Mouse (Mus musculus) lung, postnatal 0 days (tissue): Measurements from ENCODE around the gene Cldn12. TPM values are rescaled to one million over a fixed set of nuclear protein-coding genes. Genes with fewer than 3 reads are reported as not detected.

Source experiments
- ATAC-seq: fragments of 200-750 bp; cut with Nextera tagmentation; 2 replicates; pipeline ENCODE4 v1.8.0; 2017; ENCODE audit warnings: moderate library complexity
- DNase-seq: peaks from one replicate; pipeline ENCODE4 v3.0.0-alpha.2; 2016; ENCODE audit warnings: low spot score
- H3K27ac ChIP-seq: fragments of 300-500 bp; sonication (generic); 2 replicates; pipeline ENCODE4 v1.5.1; 2014; ENCODE audit warnings: antibody characterized with exemption, mild to moderate bottlenecking, low read length, mixed read lengths
- H3K27me3 ChIP-seq: fragments of 300-500 bp; sonication (generic); replicated peaks from 2 replicates; pipeline ENCODE4 v1.6.1; 2014; ENCODE audit warnings: low read length, mixed read lengths; ENCODE audit not compliant: insufficient read depth
- H3K36me3 ChIP-seq: fragments of 300-500 bp; sonication (generic); 2 replicates; pipeline ENCODE4 v1.6.1; 2014; ENCODE audit warnings: low read length, mixed read lengths; ENCODE audit not compliant: insufficient read depth
- H3K4me1 ChIP-seq: fragments of 300-500 bp; sonication (generic); 2 replicates; pipeline ENCODE4 v1.6.1; 2014; ENCODE audit warnings: antibody characterized with exemption, low read depth, low read length, mixed read lengths; ENCODE audit not compliant: insufficient read depth
- H3K4me2 ChIP-seq: fragments of 300-500 bp; sonication (generic); replicated peaks from 2 replicates; pipeline ENCODE4 v1.6.1; 2014; ENCODE audit warnings: low read depth, mild to moderate bottlenecking, low read length, moderate library complexity, mixed read lengths
- H3K4me3 ChIP-seq: fragments of 300-500 bp; sonication (generic); 2 replicates; pipeline ENCODE4 v1.5.1; 2014; ENCODE audit warnings: low read depth, low read length
- H3K9ac ChIP-seq: fragments of 300-500 bp; sonication (generic); replicated peaks from 2 replicates; pipeline ENCODE4 v1.6.1; 2014; ENCODE audit warnings: low read depth, mild to moderate bottlenecking
- H3K9me3 ChIP-seq: fragments of 300-500 bp; sonication (generic); 2 replicates; pipeline ENCODE4 v1.6.1; 2016; ENCODE audit warnings: low read length, mixed read lengths
- CTCF ChIP-seq: IDR thresholded peaks from 2 replicates; pipeline ENCODE4 v1.5.1; 2016; ENCODE audit warnings: antibody characterized with exemption, mild to moderate bottlenecking
- EP300 ChIP-seq: IDR thresholded peaks from 2 replicates; pipeline ENCODE4 v1.6.1; 2016; ENCODE audit warnings: antibody characterized with exemption, mild to moderate bottlenecking, control low read depth
- WGBS: fragments of 180-500 bp; shearing (Covaris S2); extraction: QIAGEN DNeasy Blood & Tissue Kit; methylation state at CpG from one replicate; pipeline ENCODE4 v1.1.7; 2014; 5-methylcytosine and 5-hydroxymethylcytosine counted together
- polyA plus RNA-seq: library from polyadenylated mRNA; unstranded; fragments of >200 nt; fragmentation: Nextera tagmentation; extraction: Ambion mirVana; gene quantifications from 2 replicates; pipeline ENCODE4 v1.2.1, GENCODE M21; 2015

Cldn12 gene
- 12.8 and 15.1 TPM in 2 replicates for polyA plus RNA-seq

DNA sequence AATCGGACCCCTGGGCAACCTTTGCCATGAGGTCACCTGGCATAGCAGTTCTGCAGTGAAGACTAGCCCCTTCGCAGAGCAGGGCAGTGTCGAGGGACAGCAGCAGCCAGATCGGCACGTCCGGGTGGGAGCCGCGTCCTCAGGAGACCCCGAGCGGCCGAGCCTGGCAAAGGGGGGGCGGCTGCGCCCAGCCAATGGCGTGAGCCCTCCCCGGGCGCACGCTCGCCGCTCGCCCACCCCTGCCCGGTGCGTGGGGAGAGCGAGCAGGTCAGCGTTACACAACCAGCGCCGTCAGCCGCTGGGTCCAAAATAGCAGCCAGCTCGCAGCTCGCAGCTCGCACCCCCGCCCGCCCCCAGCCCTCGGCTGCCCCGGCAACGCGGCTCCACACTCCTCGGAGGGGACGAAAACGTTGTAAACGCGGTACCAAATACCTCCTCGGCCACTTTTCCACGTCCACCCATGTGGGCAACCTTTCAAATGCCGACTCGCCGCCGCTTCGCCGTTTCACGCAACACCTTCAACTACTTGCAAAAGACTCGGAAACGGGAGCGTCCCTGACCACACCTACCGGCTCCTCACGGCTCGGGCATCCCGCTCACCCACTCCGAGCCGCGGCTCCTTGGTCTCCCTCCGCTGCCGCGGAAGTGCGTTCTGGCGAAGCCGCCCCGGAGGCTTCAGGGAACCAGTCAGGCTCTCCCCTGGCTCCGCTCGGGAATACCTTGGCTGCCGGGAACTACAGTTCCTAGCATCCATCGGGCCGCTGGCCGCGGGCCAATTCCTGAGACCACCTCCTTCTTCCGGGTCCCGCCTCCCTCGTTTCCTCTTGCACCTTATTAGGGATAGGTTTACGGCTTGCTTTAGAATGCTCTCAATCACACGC is at the start of gene Cldn12:
Gene Cldn12, minus strand, starts transcription at position 763 of the 881 bp plus-strand sequence.
- peak; percentile 98 for ATAC-seq
- peak; percentile 98 for DNase-seq
- H3K9ac ChIP-seq = peak within 1 kb of the TSS; percentile 56
- under 1% methylated on average over 66 of the region's 79 CpGs for WGBS
- H3K4me3 ChIP-seq = peak within 1 kb of the TSS; percentile 76
- peak within 1 kb of the TSS; percentile 86 for H3K4me2 ChIP-seq
- H3K27ac ChIP-seq = peak within 1 kb of the TSS; percentile 83
- 0 out of 2 replicates have a peak, but pooled peaks cover 5% of the 10 kb centered on the region for H3K36me3 ChIP-seq
- TF ChIP-seq CTCF = no peak
- peak; percentile 70 for TF ChIP-seq EP300
- no peaks in the 10 kb centered on the region for H3K27me3 ChIP-seq
- H3K4me1 ChIP-seq = no peaks in the 10 kb centered on the region
- no peaks in the 10 kb centered on the region for H3K9me3 ChIP-seq

- TF ChIP-seq CTCF (no peak), EP300 (no peak)
- DNase-seq = no peak
- Histone ChIP-seq H3K27me3 (no peaks in the 10 kb centered on the region), H3K9me3 (no peaks in the 10 kb centered on the region), H3K9ac (no peak overlapping the region), H3K4me3 (no peak overlapping the region), H3K36me3 (no peaks in the 10 kb centered on the region), H3K4me2 (no peak overlapping the region), H3K4me1 (peaks cover 5% of the 10 kb centered on the region; the same call in 1 of the 2 replicates), H3K27ac (no peak overlapping the region)
- no peak for ATAC-seq
- WGBS = 66% methylated on average over 3 of the region's 3 CpGs
Observed at GRCm38 (mm10) chr5:5562435-5562834, 47.7 kb upstream of the Cldn12 start.

DNA sequence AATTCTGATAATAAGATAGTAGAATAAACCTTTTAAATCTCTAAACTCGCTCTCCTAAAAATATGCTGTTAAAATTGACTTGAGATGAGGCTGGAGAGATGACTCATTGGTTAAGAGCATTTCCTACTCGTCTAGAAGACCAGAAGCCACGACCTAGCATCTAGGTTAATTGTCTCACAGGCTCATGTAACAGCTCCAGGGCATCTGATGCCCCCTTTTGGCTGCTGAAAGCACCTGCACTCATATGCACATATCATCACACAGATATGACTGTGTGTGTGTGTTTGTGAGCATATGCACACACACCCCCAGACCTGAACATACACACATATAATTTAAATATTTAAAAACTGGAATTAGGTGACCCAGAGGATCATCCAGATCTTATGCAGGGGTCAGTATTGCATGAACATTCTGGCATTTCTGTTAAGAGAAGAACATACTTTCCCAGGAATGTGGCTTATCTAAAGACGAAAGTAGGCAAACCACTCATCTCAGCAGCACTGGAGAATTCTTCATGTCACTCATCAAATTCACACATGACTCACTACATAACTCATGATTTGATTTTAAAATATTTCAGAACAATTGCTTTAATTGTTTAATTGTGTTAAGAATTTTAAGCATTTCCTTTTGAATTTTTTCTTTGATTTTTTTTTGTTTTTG is 46.4 kb upstream of the Cldn12 start:
- Histone ChIP-seq H3K9ac (no peak overlapping the region), H3K36me3 (no peaks in the 10 kb centered on the region), H3K4me1 (peaks cover 5% of the 10 kb centered on the region; the same call in 1 of the 2 replicates), H3K27me3 (no peaks in the 10 kb centered on the region), H3K4me3 (no peak overlapping the region), H3K9me3 (no peaks in the 10 kb centered on the region), H3K27ac (no peak overlapping the region), H3K4me2 (no peak overlapping the region)
- peak; percentile 22 for DNase-seq
- TF ChIP-seq CTCF (peak; percentile 49), EP300 (peak; percentile 81)
- no peak for ATAC-seq
- WGBS = 53% methylated on average over 4 of the region's 4 CpGs

DNA sequence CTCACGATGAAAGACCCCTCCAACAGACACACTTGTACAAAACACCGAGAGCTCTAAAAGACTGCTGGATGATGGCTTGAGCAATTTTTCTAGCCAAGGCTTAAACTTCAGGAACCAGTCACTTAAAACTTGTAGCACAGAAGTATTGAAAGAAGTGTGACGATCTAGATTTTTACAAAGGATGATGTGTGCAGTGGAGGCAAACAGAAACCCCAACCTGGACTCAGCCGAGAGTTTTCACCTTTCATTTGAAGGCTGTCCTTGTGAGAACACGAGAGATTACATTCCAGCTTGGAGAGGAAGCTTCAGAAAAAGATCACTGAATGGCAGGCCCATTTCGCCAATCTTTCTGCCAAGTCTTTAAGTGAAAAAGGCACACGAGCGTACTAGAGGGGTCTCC is 45.0 kb upstream of the Cldn12 start:
- no peaks in the 10 kb centered on the region for H3K9me3 ChIP-seq
- peak overlapping the region; percentile 64 for H3K4me3 ChIP-seq
- TF ChIP-seq CTCF (no peak), EP300 (no peak)
- peak overlapping the region; percentile 71 for H3K4me2 ChIP-seq
- no peak for ATAC-seq
- H3K36me3 ChIP-seq = peaks cover under 1% of the 10 kb centered on the region; the same call in 1 of the 2 replicates
- DNase-seq = no peak
- no peaks in the 10 kb centered on the region for H3K27me3 ChIP-seq
- WGBS = 33% methylated on average over 8 of the region's 8 CpGs
- peak overlapping the region; percentile 57; the same call in 1 of the 2 replicates for H3K27ac ChIP-seq
- peak overlapping the region; percentile 72 for H3K9ac ChIP-seq
- peaks cover 5% of the 10 kb centered on the region; the same call in 1 of the 2 replicates for H3K4me1 ChIP-seq

GRCm38 (mm10) chr5:5559079-5559740 is 44.5 kb upstream of the Cldn12 start, which contains the start of gene Gtpbp10:
TSS of gene Gtpbp10 (minus strand) at chr5:5559538.
- Histone ChIP-seq H3K4me2 (peak within 1 kb of the TSS; percentile 71), H3K9ac (peak within 1 kb of the TSS; percentile 72), H3K4me3 (peak within 1 kb of the TSS; percentile 64), H3K36me3 (peaks cover 4% of the 10 kb centered on the region; the same call in 1 of the 2 replicates), H3K27ac (peak within 1 kb of the TSS; percentile 57; the same call in 1 of the 2 replicates), H3K9me3 (no peaks in the 10 kb centered on the region), H3K27me3 (no peaks in the 10 kb centered on the region), H3K4me1 (peaks cover 5% of the 10 kb centered on the region; the same call in 1 of the 2 replicates)
- peak; percentile 100 for ATAC-seq
- peak; percentile 96 for DNase-seq
- TF ChIP-seq EP300 (no peak), CTCF (no peak)
- WGBS = under 1% methylated on average over 43 of the region's 43 CpGs
